Mouse (Mus musculus): ENCODE results near the gene Il10ra. TPM values are rescaled to one million over a fixed set of nuclear protein-coding genes. Genes with fewer than 3 reads are reported as not detected.

Gene Il10ra
- 0.31 and 0.54 TPM in 2 replicates for polyA plus RNA-seq (2016; fragmentation: Nextera tagmentation; extraction: Ambion mirVana)

DNA sequence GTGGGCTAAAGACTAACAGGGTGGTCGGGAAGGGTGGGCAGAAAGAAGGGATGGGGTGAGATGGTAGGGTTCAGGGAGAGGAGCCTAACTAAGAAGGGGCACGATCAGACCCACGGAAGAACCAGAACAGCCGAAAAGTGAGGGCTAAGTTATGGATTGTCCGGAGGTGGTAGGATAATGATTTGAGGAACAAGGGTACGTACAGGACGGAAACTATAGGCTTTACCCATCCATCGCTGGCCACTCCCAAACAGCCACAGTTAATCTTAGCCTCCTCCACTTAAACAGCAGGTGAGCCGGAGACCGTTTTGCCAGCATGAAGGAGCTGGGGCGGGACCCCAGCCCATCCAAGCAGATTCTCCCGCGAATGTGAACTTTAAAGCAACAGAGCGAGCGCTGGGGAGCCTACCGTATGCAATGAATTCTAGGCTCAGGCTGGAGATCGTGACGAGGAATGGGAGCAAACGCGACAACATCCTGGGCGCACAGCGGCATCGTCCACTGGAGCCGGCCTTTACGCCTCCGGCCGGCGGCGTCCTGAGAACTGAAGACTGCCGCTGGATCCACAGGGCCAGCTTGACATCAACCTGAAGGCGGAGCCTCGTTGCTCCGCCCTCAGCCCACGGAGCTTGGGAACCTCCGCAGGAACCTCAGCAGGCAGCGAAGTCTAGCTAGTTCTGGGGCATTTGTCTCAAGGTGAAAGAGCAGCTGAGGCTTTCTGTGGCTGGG is at the start of gene Il10ra:
TSS of gene Il10ra (minus strand) at position 553 of the 729 bp plus-strand sequence.
- WGBS, result 6% methylated on average over 36 of the region's 36 CpGs
- Histone ChIP-seq H3K9ac (peak within 1 kb of the TSS; percentile 44), H3K4me2 (replicated peaks) (peak within 1 kb of the TSS; percentile 76), H3K27me3 (peaks cover 38% of the 10 kb centered on the region), H3K36me3 (no peaks in the 10 kb centered on the region), H3K9me3 (replicated peaks) (no peaks in the 10 kb centered on the region), H3K4me3 (peak within 1 kb of the TSS; percentile 35), H3K27ac (no peak within 1 kb of the TSS), H3K4me1 (peaks cover 11% of the 10 kb centered on the region)
- no peak for ATAC-seq (ENCODE audit: low FRiP score)

DNA sequence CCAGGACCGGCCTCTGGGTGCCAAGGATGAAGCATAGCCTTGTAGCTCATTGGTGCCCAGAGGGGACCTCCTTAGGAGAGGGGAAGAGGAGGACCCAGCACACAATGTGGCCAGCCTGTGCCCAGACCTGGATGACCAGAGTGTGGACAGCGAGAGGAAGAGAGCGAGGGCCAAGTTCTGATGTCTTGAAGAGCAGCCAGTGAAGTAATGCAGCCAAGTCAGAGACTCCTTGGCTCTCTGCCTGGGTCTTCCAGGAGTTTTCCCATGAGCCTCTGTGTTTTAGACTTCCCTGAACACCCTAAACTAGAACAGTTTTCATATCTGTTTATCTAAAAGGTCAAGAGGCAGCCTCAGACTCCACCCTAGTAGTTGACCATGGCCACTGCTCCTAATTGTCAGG is 48.7 kb upstream of the Il10ra start:
- no peak for ATAC-seq (ENCODE audit: low FRiP score)
- no peak overlapping the region for H3K4me2 ChIP-seq (replicated peaks)
- WGBS, result 87% methylated on average over 3 of the region's 3 CpGs
- no peaks in the 10 kb centered on the region for H3K9me3 ChIP-seq (replicated peaks)
- H3K4me3 ChIP-seq, result no peak overlapping the region
- H3K27ac ChIP-seq, result no peak overlapping the region
- no peaks in the 10 kb centered on the region for H3K4me1 ChIP-seq
- H3K9ac ChIP-seq, result no peak overlapping the region
- no peaks in the 10 kb centered on the region for H3K36me3 ChIP-seq
- peaks cover 10% of the 10 kb centered on the region; the same call in 1 of the 2 replicates for H3K27me3 ChIP-seq

DNA sequence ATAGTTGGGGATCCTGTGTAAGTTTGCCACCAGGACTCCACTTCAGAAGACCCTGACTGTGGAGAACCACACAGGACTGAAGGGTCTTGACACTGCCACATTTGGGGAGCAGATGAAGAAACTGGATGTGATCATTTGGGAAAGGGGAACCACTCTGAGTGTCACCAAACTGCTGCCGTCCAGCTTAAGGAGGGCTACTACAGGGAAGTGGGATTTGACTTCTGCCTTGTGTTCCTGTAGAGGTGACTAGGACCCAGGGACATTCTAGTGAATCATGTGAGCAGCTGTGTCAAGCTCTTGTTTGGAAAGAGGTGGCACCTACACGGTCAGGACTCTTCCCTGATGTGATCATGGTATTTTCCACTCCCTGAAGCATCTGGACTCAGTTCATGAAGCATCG is 45.0 kb upstream of the Il10ra start:
- H3K4me1 ChIP-seq, result no peaks in the 10 kb centered on the region
- H3K36me3 ChIP-seq, result no peaks in the 10 kb centered on the region
- no peaks in the 10 kb centered on the region for H3K9me3 ChIP-seq (replicated peaks)
- H3K27me3 ChIP-seq, result 0 out of 2 replicates have a peak, but pooled peaks cover 10% of the 10 kb centered on the region
- no peak overlapping the region for H3K9ac ChIP-seq
- no peak overlapping the region for H3K27ac ChIP-seq
- ATAC-seq (ENCODE audit: low FRiP score), result no peak
- no peak overlapping the region for H3K4me3 ChIP-seq
- no peak overlapping the region for H3K4me2 ChIP-seq (replicated peaks)
- 74% methylated on average over 3 of the region's 3 CpGs for WGBS

GRCm38 (mm10) chr9:45311858-45312257 is 42.9 kb upstream of the Il10ra start:
- Histone ChIP-seq H3K4me2 (replicated peaks) (no peak overlapping the region), H3K27me3 (0 out of 2 replicates have a peak, but pooled peaks cover 8% of the 10 kb centered on the region), H3K27ac (no peak overlapping the region), H3K9ac (no peak overlapping the region), H3K4me3 (no peak overlapping the region), H3K36me3 (no peaks in the 10 kb centered on the region), H3K4me1 (no peaks in the 10 kb centered on the region), H3K9me3 (replicated peaks) (no peaks in the 10 kb centered on the region)
- WGBS, result 85% methylated on average over 6 of the region's 6 CpGs
- ATAC-seq (ENCODE audit: low FRiP score), result no peak

GRCm38 (mm10) chr9:45308521-45308920 is 39.6 kb upstream of the Il10ra start:
- H3K36me3 ChIP-seq, result no peaks in the 10 kb centered on the region
- H3K4me3 ChIP-seq, result no peak overlapping the region
- H3K27me3 ChIP-seq, result 0 out of 2 replicates have a peak, but pooled peaks cover 2% of the 10 kb centered on the region
- ATAC-seq (ENCODE audit: low FRiP score), result no peak
- no peak overlapping the region for H3K4me2 ChIP-seq (replicated peaks)
- no peak overlapping the region for H3K27ac ChIP-seq
- H3K9ac ChIP-seq, result no peak overlapping the region
- no peaks in the 10 kb centered on the region for H3K9me3 ChIP-seq (replicated peaks)
- no peaks in the 10 kb centered on the region for H3K4me1 ChIP-seq
- 87% methylated on average over 5 of the region's 5 CpGs for WGBS

- H3K27me3 ChIP-seq, result no peaks in the 10 kb centered on the region
- H3K4me2 ChIP-seq (replicated peaks), result no peak overlapping the region
- WGBS, result 83% methylated on average over 12 of the region's 12 CpGs
- H3K4me3 ChIP-seq, result no peak overlapping the region
- H3K9me3 ChIP-seq (replicated peaks), result no peaks in the 10 kb centered on the region
- no peak overlapping the region for H3K9ac ChIP-seq
- H3K4me1 ChIP-seq, result no peaks in the 10 kb centered on the region
- no peak for ATAC-seq (ENCODE audit: low FRiP score)
- H3K36me3 ChIP-seq, result no peaks in the 10 kb centered on the region
- H3K27ac ChIP-seq, result no peak overlapping the region
These were observed 37.9 kb upstream of the Il10ra start for GRCm38 (mm10) chr9:45306746-45307410.

- no peaks in the 10 kb centered on the region; the same call in 1 of the 2 replicates for H3K27me3 ChIP-seq
- H3K36me3 ChIP-seq, result no peaks in the 10 kb centered on the region
- H3K4me2 ChIP-seq (replicated peaks), result no peak overlapping the region
- peaks cover 5% of the 10 kb centered on the region; the same call in 1 of the 2 replicates for H3K4me1 ChIP-seq
- H3K9ac ChIP-seq, result no peak overlapping the region
- no peak overlapping the region for H3K27ac ChIP-seq
- no peak for ATAC-seq (ENCODE audit: low FRiP score)
- H3K4me3 ChIP-seq, result no peak overlapping the region
- no peaks in the 10 kb centered on the region for H3K9me3 ChIP-seq (replicated peaks)
- 85% methylated on average over 8 of the region's 8 CpGs for WGBS
These were observed 32.8 kb upstream of the Il10ra start for GRCm38 (mm10) chr9:45301771-45302170.

GRCm38 (mm10) chr9:45300422-45301104 is 31.6 kb upstream of the Il10ra start:
- peak overlapping the region; percentile 54 for H3K4me2 ChIP-seq (replicated peaks)
- H3K27me3 ChIP-seq, result no peaks in the 10 kb centered on the region; the same call in 1 of the 2 replicates
- peaks cover 5% of the 10 kb centered on the region; the same call in 1 of the 2 replicates for H3K4me1 ChIP-seq
- peak; percentile 83 for ATAC-seq (ENCODE audit: low FRiP score)
- WGBS, result 16% methylated on average over 20 of the region's 20 CpGs
- no peaks in the 10 kb centered on the region for H3K36me3 ChIP-seq
- no peak overlapping the region for H3K27ac ChIP-seq
- H3K9me3 ChIP-seq (replicated peaks), result no peaks in the 10 kb centered on the region
- peak overlapping the region; percentile 51 for H3K9ac ChIP-seq
- H3K4me3 ChIP-seq, result peak overlapping the region; percentile 22

- Histone ChIP-seq H3K4me3 (no peak overlapping the region), H3K36me3 (no peaks in the 10 kb centered on the region), H3K27ac (no peak overlapping the region), H3K4me1 (peaks cover 5% of the 10 kb centered on the region; the same call in 1 of the 2 replicates), H3K4me2 (replicated peaks) (no peak overlapping the region), H3K9ac (no peak overlapping the region), H3K9me3 (replicated peaks) (no peaks in the 10 kb centered on the region), H3K27me3 (no peaks in the 10 kb centered on the region; the same call in 1 of the 2 replicates)
- no peak for ATAC-seq (ENCODE audit: low FRiP score)
- 85% methylated on average over 11 of the region's 11 CpGs for WGBS
These were observed 30.5 kb upstream of the Il10ra start for GRCm38 (mm10) chr9:45299231-45300006.

DNA sequence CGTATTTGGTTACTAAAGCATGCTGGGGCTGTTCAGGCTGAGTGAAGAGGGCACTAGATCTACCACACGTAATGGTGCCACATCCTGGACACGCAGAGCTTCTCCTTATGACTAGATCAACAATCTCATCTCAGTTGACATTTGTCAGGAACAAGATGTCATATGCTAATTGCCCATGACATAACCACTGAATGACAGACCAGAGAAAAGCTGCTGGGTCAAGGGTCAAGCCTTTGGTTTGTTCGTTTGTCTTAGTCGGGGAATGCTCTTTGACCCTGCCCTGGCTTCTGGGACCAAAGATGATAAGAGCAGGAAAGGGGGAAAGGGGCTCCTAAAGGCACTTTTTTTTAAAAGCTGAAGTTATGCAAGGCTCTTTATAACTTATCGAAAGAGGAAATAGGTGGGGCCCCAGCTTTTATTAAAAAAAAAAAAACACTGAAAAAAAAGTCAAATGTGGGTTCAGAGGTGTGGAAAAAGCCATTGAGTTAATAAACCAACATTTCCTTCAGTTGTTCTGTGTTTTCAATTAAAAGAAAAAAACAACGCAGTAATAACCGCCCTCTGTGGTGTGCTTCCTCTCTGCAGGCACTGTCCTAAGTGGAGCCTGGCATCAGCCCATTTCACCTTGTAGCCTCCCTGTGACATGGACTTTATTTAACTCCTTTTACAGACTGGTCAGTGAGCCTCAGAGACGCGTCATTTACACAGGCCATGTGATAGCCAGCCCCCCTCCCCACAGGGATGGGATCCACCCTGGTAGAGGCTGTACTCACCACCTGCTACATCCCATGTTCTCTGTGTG is 25.5 kb upstream of the Il10ra start:
- H3K4me1 ChIP-seq, result no peaks in the 10 kb centered on the region
- WGBS, result 40% methylated on average over 10 of the region's 10 CpGs

More for the DNA sequence above, 25.5 kb upstream of the Il10ra start:
- Histone ChIP-seq H3K4me3 (no peak overlapping the region), H3K36me3 (no peaks in the 10 kb centered on the region), H3K9ac (no peak overlapping the region), H3K27ac (no peak overlapping the region), H3K4me2 (replicated peaks) (no peak overlapping the region), H3K27me3 (no peaks in the 10 kb centered on the region; the same call in 1 of the 2 replicates), H3K9me3 (replicated peaks) (no peaks in the 10 kb centered on the region)
- ATAC-seq (ENCODE audit: low FRiP score), result no peak

All from hindbrain, embryonic 12.5 days (tissue).